ENCODE assay signal across 15 mouse cellular contexts in the genomic region with DNA sequence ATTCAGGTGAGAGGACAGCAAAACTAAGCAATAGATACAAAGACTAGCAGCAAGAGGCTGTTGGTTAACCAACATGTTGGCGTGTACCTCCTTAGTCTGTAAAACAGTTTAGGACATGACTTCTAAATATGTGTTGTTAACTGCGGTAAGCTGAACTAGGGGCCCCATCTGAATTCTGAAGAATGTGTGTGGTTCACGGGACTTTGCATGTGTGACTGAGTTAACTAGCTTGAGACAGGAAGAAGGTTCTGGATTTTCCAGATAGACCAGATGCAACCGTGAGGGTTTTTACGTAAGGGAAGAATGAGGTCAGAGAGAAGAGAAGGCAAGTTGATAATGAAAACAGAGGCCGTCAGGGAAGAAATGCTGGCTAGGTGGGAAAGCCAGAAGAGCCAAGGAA. TPM values are rescaled to one million over a fixed set of nuclear protein-coding genes. Genes with fewer than 3 reads are reported as not detected.
"Had no signal": no experiment of that assay in that cellular context is flagged by ENCODE, and none has a peak within 500 bp of the region (broad histone marks: within the 10 kb centered on the region; RNA-seq: fewer than 3 reads in every experiment).

No protein-coding gene starts in this region.

- H3K4me2 ChIP-seq: limb, embryonic 12.5 days; limb, embryonic 15.5 days; liver, embryonic 11.5 days; midbrain, embryonic 11.5 days had no signal

- H3K27ac ChIP-seq: limb, embryonic 12.5 days; limb, embryonic 15.5 days; liver, embryonic 14.5 days had no signal

- H3K36me3 ChIP-seq: limb, embryonic 12.5 days; limb, embryonic 15.5 days had no signal

- DNase-seq: kidney, postnatal 14 days; kidney, postnatal 4 days; left cerebral cortex, postnatal 4 days; liver, postnatal 0 days; lung, postnatal 14 days; lung, postnatal 4 days; midbrain, embryonic 14.5 days; thymus, adult 18-20 months; thymus, postnatal 36 days had no signal

- H3K27me3 ChIP-seq: limb, embryonic 12.5 days; limb, embryonic 15.5 days had no signal

- ATAC-seq: liver, postnatal 0 days had no signal

- H3K9ac ChIP-seq: limb, embryonic 12.5 days; limb, embryonic 15.5 days; liver, embryonic 14.5 days; liver, postnatal 0 days had no signal

- H3K9me3 ChIP-seq: limb, embryonic 15.5 days had no signal

- H3K4me3 ChIP-seq: limb, embryonic 12.5 days; limb, embryonic 15.5 days had no signal

- H3K4me1 ChIP-seq: limb, embryonic 15.5 days had no signal

RNA-seq across cellular contexts. Expression of a gene that starts 33.9 kb away (rescaled TPM):
- total RNA-seq: megakaryocyte-erythroid progenitor cell, adult 5-6 weeks had no signal

RNA-seq across cellular contexts. Expression of a gene that starts 48.2 kb away (rescaled TPM):
- total RNA-seq: megakaryocyte-erythroid progenitor cell, adult 5-6 weeks had no signal
